Mouse (Mus musculus): ENCODE measurements at regions not wholly inside any gene's neighbourhood (a gene's known extent, or its start where the extent isn't known, plus 50 kb on each side); places are given as distances from the start of the nearest gene placed in this dataset.
A peak's percentile ranks its signal among the peaks of the same experiment; 100 is the strongest.

DNA sequence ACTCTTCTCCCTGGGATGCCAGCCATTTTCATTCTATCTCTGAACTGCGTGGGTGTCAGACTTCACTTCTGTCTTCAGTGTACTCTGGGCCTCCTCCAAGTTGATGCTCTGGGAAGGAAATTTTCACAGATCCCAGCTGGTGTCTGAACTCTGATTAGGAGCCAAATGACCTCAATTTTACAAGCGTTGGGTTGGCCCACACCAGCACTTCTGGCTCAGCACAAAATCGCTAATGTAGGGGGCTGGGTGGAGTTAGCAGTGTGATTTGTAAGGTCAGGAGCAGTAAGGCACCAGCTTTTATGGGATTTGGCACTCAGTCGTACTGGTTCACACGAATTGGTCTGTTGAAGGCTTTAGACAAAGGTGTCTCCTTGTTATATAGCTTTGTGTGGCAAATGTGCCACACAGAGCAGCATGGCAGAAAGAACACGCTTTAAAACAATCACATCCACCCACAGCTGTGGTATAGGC, 576.3 kb upstream of the Kdm8 start:
- DNase-seq, result no peak

DNA sequence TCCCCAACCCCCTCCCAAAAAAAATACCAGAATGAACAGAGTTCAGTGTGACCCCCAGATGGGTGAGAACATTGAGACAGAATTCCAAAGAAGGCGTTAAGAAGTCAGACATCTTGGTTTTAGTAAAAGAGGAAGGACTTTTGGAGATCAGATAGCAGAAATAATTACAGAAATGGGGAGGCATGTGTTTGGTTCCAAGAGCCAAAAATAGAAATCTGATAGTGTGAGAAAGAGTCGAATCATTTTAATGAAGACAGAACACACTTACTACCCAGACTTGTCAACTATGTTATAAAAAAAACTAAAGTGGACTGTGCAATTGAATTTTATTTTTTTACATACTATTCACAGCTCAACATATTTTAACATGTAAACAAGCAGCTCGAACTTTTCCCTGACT, 575.9 kb upstream of the Kdm8 start:
- no peak for DNase-seq

DNA sequence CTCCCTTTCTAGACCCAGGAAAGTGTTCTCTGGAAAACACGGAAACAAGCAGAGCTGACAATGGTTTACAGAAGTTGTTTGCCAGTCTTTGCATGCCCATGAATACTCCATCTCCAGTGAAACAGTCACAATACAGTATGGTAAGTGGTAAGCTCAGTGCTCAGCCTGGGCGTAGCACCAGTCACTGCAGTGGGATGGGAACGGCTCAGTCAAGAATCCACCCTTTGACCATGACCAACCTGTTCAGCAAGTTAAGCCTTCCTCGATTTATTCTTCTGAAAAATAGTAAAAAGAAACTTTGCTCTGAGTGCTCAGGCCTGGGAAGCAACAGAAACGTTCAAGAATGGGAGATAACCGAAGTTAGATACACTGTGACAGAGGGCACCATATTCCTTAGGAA, 563.7 kb upstream of the Kdm8 start:
- DNase-seq, result no peak

DNA sequence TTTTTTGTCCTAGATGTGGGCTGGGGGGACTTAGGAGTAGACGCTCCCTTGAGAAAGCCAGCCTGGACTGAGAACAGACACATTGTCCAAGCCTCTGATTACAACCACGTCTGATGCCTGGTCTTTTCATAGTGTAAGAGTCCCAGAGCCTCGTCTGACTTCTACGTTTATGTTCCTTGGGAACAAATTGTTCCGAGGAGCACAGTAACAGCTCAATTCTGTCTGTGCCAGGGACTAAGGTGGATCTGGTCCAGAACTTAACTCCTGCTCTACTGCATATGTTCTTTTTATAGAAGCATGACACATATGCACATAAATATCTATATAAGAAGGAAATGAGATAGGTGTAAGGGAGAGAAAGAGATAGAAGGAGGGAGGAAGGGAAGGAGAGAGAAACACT, 537.2 kb upstream of the Kdm8 start:
- no peak for DNase-seq

DNA sequence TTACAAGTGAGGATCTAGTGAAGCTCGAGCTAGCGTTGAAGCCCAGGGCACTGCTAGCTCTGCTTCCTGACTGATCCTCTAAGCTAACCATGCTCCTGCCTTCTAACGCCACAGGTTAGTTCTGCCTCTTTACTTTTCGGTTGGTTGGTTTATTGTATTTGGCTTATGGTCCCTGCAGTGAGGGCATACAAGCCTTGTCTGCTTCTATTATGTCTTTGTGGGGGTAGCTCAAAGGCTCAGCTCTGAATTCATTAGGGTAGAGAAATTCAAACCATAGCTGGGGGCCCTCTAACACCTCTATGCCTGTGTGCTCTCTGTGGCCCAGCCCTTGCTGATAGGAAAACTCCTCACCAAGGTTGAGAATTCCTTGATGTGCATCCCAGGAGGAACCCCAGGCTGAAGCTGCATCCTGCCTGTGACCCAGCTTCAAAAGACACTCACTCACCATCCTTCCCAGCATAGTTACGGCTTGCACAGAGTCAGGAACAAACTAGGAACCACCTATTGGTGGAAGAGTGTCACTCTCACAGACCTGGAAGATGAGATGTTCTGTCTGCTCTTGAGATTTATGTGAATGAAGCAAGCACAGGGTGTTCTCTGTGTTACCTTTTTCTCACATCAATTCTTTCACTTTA, 536.7 kb upstream of the Kdm8 start:
- no peak for DNase-seq

DNA sequence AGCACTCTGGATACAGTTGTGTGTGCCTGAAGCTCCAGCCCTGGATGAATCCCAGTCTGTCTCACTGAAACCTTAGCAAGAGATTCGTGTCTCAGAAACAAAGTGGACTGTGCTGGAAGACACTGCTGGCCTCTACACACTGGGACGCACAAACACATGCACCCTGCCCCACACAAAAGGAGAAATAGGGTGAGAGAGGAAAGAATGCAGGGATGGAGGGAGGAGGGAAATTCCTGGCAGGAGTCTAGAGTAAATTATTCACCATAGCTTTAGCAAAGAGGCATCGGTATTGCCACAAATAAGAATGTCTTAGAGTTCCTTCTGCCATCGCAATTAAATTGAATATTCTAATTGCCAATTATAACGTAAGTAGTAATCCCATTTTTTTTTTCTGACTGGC, 530.4 kb upstream of the Kdm8 start:
- no peak for DNase-seq

DNA sequence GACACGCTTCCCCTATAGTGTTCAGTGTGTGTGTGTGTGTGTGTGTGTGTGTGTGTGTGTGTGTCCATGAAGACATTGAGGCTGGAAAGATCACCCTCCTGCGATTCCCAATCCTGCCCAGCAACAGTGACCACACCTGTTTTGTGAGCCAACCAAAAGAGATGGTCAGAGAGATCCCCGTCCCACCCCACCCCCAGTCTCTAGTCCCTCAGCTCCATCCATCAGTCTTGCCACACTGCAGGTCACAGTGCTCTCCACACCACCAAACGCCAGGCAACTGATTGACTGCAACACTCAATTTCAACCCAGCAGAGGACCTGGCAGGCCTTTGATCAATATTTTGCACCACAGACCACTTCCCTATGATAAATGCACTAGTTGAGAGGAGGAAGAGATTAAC, 530.0 kb upstream of the Kdm8 start:
- DNase-seq, result no peak

DNA sequence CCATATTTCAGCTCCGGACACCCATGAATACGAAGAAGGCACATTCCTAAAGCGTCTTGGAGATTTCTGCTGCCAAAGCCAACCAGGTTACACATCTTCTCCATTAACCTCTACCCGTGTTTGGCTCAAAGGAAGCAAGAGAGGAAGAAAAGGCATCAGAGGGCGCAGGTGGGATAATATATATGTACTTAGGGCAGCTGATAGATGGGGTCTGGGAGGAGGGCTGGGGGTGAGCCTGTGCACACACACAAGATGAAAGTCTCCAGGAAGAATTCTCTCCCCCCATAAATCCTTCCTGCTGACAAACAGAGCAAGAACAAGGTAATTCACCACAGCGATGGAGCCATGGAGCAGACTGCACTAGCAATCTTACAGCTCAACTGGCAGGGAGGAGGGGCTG, 529.5 kb upstream of the Kdm8 start:
- DNase-seq, result no peak

DNA sequence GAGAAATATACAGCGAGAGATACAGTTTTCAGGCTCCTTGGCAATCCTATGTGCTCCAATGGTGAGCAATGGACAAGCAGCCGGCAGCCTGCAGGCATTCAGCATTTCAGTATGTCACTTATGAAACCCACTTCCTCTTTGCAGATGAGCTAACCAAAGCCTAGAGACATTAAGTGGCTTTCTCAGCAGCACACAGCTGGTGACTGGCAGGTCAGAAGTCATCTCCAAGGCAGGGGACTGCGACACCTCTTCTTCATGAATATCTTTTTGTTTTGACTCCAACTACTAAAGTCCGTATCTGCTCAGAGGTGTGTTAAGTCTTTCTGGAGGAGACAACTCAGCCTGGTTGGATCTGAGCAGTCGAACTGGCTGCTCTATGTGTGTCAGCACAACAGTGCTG, 528.8 kb upstream of the Kdm8 start:
- DNase-seq, result no peak

DNA sequence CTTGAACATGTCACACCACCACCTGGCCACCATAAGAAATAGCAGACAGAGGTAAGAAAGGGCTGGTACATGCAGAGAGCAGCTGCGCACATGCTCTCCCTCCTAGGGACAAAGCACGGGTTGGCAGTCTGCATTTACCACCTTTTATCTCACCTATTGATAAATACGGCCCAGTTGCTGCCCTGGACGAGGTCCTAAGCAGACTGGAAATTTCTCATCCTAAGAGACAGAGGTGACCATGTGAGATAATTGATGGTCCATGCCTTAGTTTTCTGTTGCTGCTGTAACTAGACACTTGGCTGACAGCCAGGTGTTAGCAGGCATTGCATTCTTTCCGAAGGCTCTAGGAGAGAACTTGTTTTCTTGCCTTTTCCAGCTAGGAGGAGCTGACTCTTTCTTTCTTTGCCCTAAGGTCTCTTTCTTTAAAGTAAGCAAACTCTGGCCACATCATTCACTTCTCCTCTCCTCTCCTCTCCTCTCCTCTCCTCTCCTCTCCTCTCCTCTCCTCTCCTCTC, 526.8 kb upstream of the Kdm8 start:
- DNase-seq, result no peak

DNA sequence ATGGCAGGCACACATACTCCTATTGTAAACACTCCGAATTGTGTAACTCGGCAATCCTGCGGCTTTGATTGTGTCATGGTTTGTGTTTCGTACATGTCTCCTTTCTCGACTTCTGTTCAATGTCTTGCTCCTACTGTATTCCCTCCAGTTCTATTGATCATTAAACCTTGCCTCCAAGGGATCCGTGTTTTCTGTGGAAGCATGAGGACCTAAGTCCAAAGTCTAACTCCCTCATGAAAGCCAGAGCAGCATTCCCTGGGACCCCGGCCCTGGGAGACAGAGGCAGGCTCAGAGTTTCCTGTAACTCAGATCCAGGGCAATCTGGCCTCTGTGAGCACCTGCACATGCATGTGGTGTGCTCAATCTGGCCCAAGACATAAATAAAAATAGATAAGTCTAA, 521.7 kb upstream of the Kdm8 start:
- DNase-seq, result no peak

DNA sequence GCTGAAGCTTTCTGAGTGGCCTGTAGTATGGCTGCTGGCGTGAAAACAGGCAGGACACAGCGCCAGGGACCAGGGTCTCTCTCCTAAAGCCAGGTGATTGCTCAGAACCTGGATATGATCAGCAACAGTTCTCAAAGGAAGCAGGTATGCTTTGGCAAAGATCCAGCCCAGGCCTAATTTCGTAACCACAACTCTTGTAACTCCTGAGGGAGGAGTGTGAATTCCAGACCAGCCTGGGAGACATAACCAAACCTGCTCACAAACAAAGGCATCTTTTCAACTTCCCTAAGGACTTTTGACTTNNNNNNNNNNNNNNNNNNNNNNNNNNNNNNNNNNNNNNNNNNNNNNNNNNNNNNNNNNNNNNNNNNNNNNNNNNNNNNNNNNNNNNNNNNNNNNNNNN, 510.9 kb upstream of the Kdm8 start:
- no peak for DNase-seq

DNA sequence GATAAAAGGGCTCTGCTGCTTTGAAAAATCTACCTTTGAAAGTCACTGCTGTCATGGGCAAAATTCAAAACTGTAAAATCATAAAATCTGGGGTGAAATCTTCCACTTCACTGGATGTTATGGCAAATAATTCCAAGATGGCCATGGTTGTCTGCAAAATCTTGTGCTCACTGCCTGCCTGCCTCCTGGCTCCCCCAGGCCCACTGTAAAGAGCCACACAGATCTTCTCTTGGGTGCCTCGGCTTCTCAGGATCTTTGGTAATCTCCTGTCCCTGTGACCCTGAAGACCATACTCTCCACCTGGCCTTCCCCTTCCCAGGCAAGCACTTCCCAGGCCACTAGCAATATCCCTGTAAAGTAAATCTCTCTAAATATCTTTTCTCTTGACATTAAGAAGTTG, 505.1 kb upstream of the Kdm8 start:
- no peak for DNase-seq

DNA sequence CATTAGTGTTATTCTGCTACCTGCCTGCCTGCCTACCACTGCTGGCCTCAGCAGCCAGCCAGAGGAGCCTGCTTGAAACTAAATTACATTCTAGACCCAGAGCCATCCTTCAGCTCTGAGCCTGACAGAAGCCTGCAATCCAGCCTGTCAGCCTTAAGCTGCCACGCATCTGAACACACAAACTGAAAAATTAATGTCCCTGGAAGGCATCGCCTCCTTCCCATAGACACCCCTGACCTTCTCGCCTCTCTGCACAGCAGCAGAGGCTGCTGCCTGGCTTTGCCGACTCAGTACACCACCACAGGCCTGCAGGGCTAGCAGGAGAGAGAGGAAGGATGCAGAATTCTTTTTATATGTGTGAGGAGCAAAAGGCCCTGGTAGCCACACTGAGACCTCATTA, 502.9 kb upstream of the Kdm8 start:
- no peak for DNase-seq

DNA sequence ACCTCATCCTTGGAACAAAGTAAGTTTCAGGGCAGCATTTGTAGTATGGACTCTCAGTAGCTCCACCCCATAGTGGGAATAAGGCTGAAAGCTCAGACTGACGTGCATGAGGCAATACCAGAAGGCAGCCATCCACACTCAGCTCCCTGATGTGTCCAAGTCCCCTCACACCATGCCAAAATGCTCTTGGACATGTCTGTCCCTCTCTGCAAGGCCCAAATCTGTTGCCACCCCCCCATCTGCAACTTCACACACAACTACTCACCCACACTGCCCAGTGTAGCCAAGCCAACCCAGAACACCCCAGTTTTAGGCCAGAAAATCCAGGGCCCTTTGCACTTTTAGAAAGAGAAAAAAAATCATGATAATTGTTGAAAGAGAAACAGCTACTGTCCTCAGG, 498.1 kb upstream of the Kdm8 start:
- DNase-seq, result no peak

DNA sequence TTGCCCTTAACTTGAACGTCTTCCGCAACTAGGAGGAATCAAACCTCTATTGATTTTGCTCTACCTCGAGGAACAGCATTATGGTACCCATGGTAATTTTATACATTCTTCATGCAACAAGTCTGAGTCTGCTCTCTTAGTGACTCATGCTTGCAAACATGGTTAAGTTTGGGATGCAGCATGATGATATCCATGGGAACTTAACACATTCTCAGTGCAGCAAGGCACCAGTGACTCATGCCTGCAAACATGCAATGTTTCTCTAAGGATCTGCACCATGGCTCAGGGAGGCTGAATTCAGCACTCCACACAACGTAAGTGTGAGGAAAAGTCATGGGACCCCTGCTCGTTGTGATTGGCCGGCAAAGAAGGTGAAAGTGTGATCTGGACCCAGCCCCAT, 487.1 kb upstream of the Kdm8 start:
- DNase-seq, result no peak

DNA sequence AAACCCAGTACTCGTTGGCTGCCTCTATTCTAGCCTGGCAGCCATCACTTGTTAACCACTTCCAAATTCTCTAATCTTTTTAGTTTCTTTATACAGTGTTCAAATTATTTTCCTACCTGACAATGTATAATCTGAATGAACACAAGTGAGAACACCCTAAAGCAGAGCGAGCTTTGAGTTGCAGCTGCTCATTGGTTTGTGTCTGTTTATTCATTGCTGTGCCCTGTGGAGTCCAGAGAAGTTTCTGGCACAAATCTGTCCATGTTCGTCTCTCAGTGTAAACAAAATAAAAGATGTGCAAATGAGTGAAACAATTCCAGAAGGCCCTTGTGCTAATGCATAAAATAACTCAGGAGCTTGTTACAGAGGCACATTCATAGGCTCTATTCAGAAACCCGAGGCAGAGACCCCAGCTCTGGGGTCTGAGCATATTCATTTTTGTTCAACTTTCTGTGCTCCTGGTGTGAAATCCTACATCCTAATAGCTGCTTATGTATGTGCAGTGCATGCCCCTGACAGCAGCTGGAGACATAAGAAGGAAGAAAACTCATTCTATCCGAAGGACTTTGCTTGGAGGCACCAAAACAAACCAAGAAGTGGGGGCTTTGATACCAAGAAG, 469.5 kb upstream of the Kdm8 start:
- DNase-seq, result no peak

DNA sequence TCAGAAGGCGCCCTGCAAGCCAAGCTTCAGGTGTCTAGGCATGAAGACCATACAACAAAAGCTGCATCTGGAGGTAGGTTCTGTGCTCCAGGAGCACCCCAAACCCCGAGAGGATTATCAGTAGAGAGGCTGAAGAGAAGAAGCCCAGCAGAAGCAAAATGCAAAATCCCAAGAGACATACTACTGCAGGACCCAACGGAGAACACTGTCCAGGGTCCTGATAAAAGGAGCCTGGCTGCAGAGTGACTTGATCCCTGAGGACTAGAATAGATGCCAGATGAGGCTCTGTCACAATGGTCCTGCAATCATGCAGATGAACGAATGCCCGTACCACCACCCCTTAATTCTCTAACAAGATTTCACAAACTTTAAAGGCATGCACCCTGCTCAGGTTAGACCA, 455.0 kb upstream of the Kdm8 start:
- no peak for DNase-seq

DNA sequence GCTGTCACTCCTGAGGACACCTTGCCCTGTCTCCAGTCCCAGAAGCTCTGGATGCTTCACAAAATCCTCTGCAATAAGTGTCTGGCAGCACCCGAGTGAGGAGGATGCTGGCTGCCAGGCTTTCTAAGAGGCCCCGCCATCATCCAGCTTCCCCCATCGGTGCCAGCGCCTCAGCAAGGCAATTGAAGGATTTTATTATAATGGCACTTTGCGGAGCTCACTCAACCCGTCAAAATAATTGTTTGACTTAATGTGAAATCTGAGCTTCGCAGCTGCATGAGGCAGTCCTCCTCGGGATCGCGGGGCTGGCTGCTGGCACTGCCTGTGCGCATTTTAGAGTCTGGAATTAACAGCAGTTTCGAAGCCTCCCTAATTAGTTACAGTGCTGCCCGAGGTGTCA, 453.8 kb upstream of the Kdm8 start:
- peak; percentile 30 for DNase-seq

DNA sequence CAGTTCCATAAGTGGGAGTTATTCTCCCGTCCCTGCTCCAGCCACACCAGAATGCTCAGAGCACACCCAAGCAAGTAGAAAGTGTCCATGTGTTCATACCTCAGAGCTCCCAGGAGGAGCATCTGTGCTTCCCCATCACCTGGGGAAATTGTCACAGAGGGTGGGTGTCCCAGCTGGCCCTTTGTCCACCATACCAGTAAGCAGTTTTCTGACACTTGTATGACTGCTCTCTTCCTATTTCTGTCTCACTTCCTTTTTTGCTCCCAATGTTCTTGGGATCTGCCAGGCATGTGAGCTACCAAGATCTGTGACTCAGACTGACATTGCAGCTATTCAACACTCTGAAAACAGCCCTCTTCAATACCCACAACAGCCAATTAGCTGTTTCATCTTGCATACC, 447.9 kb upstream of the Kdm8 start:
- DNase-seq, result peak; percentile 22

DNA sequence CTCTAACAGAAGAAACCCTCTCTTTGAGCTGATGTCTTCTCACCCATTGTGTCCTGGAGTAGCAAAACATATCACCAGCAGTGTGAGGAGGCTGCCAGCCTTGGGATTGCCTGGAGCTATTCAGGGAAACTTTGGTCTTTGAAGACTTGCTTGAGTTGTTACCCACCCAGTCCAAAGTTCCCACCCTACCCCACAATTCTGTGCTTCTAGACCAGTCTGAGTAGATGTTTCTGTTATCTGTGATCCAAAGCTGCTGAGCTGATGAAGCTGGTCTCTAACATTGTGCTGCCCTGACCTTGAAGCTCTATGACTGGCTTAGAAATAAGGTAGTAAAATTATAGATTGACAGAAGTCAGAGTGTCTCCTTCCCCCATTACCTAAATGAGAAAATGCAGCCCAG, 443.8 kb upstream of the Kdm8 start:
- DNase-seq, result no peak

DNA sequence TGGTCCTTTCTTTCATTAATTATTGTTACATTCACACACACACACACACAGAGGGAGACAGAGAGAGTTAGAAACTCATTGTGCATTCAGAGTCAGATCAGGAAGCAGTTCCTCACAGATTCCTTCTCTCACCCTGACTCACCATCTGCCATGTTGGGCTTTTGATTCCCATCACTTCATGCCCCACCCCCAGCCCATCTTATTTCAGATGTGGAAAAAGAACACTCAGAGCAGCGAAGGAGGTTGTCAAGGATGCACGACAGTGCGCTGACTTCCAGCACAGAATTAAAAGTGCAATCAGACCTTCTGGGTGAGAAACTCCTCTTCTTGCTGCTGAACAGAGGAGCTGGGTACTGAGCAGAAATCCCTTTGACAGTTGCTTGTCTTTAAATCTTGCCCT, 438.8 kb upstream of the Kdm8 start:
- no peak for DNase-seq

DNA sequence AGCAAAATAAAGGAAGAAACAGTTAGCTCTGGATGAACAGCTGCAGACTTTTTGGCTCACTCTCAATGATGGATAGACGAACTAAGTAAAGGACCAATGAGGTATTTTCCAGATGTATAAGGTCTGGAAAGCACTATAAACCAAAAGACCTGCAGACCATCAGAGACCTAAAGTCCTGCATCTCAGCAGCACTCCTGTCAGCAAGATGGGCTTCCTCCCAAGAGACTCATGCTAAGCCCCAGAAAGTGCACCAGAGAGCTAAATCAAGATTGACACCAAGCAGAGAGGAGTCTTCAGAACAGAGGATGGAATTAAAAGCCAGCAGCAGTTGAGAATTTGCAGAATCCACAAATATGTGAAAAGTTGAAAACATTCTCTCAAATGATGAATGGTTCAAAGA, 425.2 kb upstream of the Kdm8 start:
- no peak for DNase-seq

DNA sequence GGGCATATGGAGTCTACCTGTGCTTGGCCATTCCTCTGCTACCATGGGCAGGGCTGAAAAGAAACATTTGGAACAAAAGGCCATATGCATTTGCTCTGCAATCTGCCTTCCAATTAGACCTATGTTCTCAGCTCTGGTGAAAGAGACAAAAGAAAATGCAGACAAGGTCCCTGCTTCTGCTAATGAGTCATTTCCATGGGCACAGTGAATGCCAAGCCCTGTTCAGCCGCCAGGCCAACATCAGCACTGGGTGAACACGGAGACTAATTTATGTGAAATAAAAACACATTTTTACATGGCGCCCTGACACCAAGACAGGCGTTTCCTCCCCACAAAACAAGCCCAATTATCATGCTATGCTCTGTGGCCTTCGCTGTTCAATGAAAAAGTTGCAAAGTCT, 419.5 kb upstream of the Kdm8 start:
- DNase-seq, result no peak

DNA sequence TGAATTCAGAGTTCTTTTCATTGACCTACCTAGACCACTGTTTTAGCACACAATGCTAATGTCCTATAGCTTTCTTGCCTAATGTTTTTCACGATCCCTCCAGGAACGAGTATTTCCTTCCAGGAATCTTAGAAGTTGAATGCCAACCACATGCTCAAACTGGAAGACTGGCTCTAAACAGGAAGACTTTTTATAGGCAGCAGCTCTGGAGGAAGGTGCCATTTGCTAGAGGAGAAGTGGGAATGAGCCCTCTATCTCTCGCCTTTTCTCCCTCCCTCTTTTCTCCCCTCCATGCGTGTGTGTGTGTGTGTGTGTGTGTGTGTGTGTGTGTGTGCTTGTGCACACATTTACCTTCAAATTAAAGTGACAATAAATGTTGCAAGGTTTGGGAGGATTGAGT, 410.7 kb upstream of the Kdm8 start:
- DNase-seq, result no peak

Measured in right cerebral cortex, postnatal 25 days (tissue).